Mouse (Mus musculus): Measurements from ENCODE around the gene Nfkbie. TPM values are rescaled to one million over a fixed set of nuclear protein-coding genes. Genes with fewer than 3 reads are reported as not detected.
A peak's percentile ranks its signal among the peaks of the same experiment; 100 is the strongest.

Nfkbie gene
- polyA plus RNA-seq, 1 experiment from 2014 or later, result 5.1 TPM

DNA sequence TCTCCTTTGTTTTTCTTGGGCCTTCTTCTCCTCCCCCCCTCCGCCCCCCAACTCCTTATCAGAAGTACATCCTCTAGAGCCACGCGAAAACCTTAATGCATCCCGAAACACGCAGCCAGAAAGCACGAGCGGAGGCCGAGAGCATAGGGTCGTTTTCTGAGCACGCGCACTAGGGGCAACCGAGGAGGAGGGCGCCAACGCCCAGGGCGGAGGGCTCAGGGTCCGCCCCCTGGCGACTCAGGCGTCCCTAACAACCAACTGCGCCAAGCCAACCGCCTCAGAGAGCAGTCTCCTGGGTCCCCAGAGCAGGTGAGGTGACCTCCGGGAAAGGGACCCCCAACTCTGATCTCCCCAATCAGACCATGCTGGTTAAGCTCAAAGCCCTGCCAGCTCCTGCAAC lies 32.2 kb upstream of the Nfkbie start, which contains the start of gene Tcte1:
Tcte1 (plus strand) TSS at position 172 of the 400 bp plus-strand sequence.
- Histone ChIP-seq H3K9me3 (replicated peaks; ENCODE audit: low read length) (no peaks in the 10 kb centered on the region), H3K27me3 (ENCODE audit: insufficient read depth, low read length) (peaks cover 6% of the 10 kb centered on the region; the same call in 1 of the 2 replicates), H3K9ac (ENCODE audit: low read depth, low read length) (peak within 1 kb of the TSS; percentile 42; the same call in 1 of the 2 replicates), H3K4me2 (ENCODE audit: low read length) (peak within 1 kb of the TSS; percentile 63), H3K36me3 (ENCODE audit: insufficient read depth, low read length) (peaks cover 11% of the 10 kb centered on the region; the same call in 1 of the 2 replicates), H3K4me3 (replicated peaks; ENCODE audit: low read depth, low read length) (peak within 1 kb of the TSS; percentile 23), H3K27ac (no peak within 1 kb of the TSS), H3K4me1 (replicated peaks; ENCODE audit: insufficient read depth, low read length) (0 out of 2 replicates have a peak, but pooled peaks cover 6% of the 10 kb centered on the region)
- WGBS, result under 1% methylated on average over 21 of the region's 21 CpGs
- 0 out of 2 replicates have a peak, but pooled peaks have one; percentile 7 for TF ChIP-seq CTCF (IDR thresholded peaks at IDR 0.05; ENCODE audit: low read depth)
- peak; percentile 70 for DNase-seq (ENCODE audit: low spot score)
- peak; percentile 50; the same call in 1 of the 2 replicates for ATAC-seq (replicated peaks; ENCODE audit: low FRiP score, low read depth)

DNA sequence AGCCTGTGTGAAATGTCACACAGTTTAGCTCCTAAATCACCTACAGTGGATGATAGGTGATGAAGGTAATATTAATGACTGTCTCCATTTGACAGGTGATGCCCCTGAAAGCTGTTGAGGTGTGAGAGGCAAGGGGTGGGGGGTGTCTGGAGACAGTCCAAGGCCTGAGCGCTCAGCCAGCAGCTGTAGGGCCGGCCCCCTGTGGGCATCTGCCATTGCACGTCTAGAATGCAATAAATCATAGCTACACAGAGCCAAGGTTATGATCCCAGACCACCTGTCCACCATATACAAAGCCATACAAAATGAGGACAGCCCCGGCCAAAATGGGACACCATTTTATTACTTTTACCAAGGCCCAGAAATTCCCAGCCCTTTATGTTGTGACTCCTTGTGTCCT lies 30.5 kb upstream of the Nfkbie start:
- H3K4me1 ChIP-seq (replicated peaks; ENCODE audit: insufficient read depth, low read length), result 0 out of 2 replicates have a peak, but pooled peaks cover 6% of the 10 kb centered on the region
- TF ChIP-seq CTCF (IDR thresholded peaks at IDR 0.05; ENCODE audit: low read depth), result no peak
- no peak for DNase-seq (ENCODE audit: low spot score)
- H3K36me3 ChIP-seq (ENCODE audit: insufficient read depth, low read length), result no peaks in the 10 kb centered on the region
- H3K4me2 ChIP-seq (ENCODE audit: low read length), result no peak overlapping the region
- 48% methylated on average over 4 of the region's 4 CpGs for WGBS
- H3K27ac ChIP-seq, result no peak overlapping the region
- H3K9ac ChIP-seq (ENCODE audit: low read depth, low read length), result no peak overlapping the region
- peaks cover 6% of the 10 kb centered on the region; the same call in 1 of the 2 replicates for H3K27me3 ChIP-seq (ENCODE audit: insufficient read depth, low read length)
- no peak overlapping the region for H3K4me3 ChIP-seq (replicated peaks; ENCODE audit: low read depth, low read length)
- no peaks in the 10 kb centered on the region for H3K9me3 ChIP-seq (replicated peaks; ENCODE audit: low read length)
- no peak for ATAC-seq (replicated peaks; ENCODE audit: low FRiP score, low read depth)

DNA sequence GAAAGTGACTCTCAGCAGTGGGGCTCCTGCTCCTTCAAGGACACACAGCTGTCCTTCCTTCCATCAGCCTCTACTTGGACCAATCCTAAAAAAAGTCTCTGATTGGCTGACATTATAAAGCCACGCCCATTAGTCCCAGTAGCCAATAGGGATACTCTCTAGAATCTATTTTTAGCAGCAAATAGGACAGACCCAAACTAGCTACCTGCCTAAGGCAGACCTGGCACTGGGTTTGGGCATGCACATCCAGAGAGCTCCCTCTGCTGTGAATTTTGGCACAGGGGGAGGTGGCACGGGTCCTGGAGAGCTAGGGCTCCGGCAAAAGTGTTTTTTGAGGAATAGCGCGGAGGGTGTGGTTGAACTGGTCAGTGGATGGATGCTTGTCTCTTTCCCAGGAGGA lies 28.9 kb upstream of the Nfkbie start:
- H3K9ac ChIP-seq (ENCODE audit: low read depth, low read length), result no peak overlapping the region
- H3K4me3 ChIP-seq (replicated peaks; ENCODE audit: low read depth, low read length), result no peak overlapping the region
- H3K4me1 ChIP-seq (replicated peaks; ENCODE audit: insufficient read depth, low read length), result 0 out of 2 replicates have a peak, but pooled peaks cover 6% of the 10 kb centered on the region
- no peak overlapping the region for H3K4me2 ChIP-seq (ENCODE audit: low read length)
- H3K9me3 ChIP-seq (replicated peaks; ENCODE audit: low read length), result no peaks in the 10 kb centered on the region
- TF ChIP-seq CTCF (IDR thresholded peaks at IDR 0.05; ENCODE audit: low read depth), result no peak
- DNase-seq (ENCODE audit: low spot score) (no peak), ATAC-seq (replicated peaks; ENCODE audit: low FRiP score, low read depth) (no peak)
- H3K36me3 ChIP-seq (ENCODE audit: insufficient read depth, low read length), result no peaks in the 10 kb centered on the region
- H3K27ac ChIP-seq, result no peak overlapping the region
- WGBS, result 23% methylated on average over 5 of the region's 5 CpGs
- H3K27me3 ChIP-seq (ENCODE audit: insufficient read depth, low read length), result peaks cover 6% of the 10 kb centered on the region; the same call in 1 of the 2 replicates

DNA sequence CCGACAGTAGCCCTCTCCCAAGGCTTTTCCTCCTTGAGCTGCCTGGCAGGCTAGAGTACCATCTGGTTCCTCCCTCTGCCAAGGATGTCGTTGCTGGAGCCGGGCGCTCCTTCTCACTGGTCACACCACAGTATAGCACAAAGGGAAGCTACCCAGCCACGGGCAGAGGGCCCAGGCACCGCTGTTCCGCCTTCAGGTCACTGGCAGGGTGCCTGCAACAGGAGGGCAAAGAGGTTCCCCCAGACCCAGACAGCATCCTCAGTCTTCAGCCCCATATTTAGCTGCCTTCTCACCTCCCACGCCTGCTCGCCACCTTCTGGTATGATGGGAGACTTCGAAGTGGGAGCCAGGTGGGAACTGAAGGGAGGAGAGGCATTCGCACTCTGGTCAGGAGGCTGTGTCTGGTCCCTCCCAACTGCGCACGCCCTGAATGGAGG lies 25.1 kb upstream of the Nfkbie start:
- TF ChIP-seq CTCF (IDR thresholded peaks at IDR 0.05; ENCODE audit: low read depth), result no peak
- ATAC-seq (replicated peaks; ENCODE audit: low FRiP score, low read depth), result no peak
- WGBS, result 48% methylated on average over 13 of the region's 13 CpGs

DNA sequence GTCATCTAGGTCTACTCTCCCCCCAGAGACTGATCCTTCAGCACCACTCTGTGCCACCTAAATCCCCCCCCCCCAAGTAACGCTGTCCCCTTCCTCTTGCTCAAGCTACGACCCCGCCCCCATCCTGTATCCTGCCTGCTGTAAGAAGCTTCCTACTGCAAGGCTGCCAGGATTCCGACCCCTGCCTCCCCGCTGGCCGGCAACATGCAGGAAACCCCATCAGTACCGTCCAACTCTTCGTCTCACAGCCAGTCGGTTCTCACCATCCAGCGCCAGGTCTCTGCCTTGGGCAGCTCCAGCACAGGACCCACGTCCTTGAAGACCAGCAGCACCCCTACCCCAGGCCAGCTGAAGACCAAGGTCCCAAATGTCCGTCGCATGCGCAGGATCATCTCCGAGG lies 22.6 kb upstream of the Nfkbie start:
- H3K9ac ChIP-seq (ENCODE audit: low read depth, low read length), result no peak overlapping the region
- H3K27ac ChIP-seq, result no peak overlapping the region
- H3K27me3 ChIP-seq (ENCODE audit: insufficient read depth, low read length), result peaks cover 4% of the 10 kb centered on the region; the same call in 1 of the 2 replicates
- ATAC-seq (replicated peaks; ENCODE audit: low FRiP score, low read depth), result no peak
- no peak for TF ChIP-seq CTCF (IDR thresholded peaks at IDR 0.05; ENCODE audit: low read depth)
- WGBS, result 48% methylated on average over 15 of the region's 15 CpGs
- H3K36me3 ChIP-seq (ENCODE audit: insufficient read depth, low read length), result no peaks in the 10 kb centered on the region
- H3K4me3 ChIP-seq (replicated peaks; ENCODE audit: low read depth, low read length), result no peak overlapping the region
- no peaks in the 10 kb centered on the region for H3K9me3 ChIP-seq (replicated peaks; ENCODE audit: low read length)
- no peak overlapping the region for H3K4me2 ChIP-seq (ENCODE audit: low read length)
- no peak for DNase-seq (ENCODE audit: low spot score)
- H3K4me1 ChIP-seq (replicated peaks; ENCODE audit: insufficient read depth, low read length), result no peaks in the 10 kb centered on the region

More for the DNA sequence above, 25.1 kb upstream of the Nfkbie start:
- H3K36me3 ChIP-seq (ENCODE audit: insufficient read depth, low read length), result no peaks in the 10 kb centered on the region
- no peaks in the 10 kb centered on the region for H3K9me3 ChIP-seq (replicated peaks; ENCODE audit: low read length)
- peaks cover 4% of the 10 kb centered on the region; the same call in 1 of the 2 replicates for H3K27me3 ChIP-seq (ENCODE audit: insufficient read depth, low read length)
- H3K4me1 ChIP-seq (replicated peaks; ENCODE audit: insufficient read depth, low read length), result no peaks in the 10 kb centered on the region
- H3K4me3 ChIP-seq (replicated peaks; ENCODE audit: low read depth, low read length), result no peak overlapping the region
- no peak overlapping the region for H3K27ac ChIP-seq
- H3K9ac ChIP-seq (ENCODE audit: low read depth, low read length), result no peak overlapping the region
- H3K4me2 ChIP-seq (ENCODE audit: low read length), result no peak overlapping the region
- DNase-seq (ENCODE audit: low spot score), result no peak

DNA sequence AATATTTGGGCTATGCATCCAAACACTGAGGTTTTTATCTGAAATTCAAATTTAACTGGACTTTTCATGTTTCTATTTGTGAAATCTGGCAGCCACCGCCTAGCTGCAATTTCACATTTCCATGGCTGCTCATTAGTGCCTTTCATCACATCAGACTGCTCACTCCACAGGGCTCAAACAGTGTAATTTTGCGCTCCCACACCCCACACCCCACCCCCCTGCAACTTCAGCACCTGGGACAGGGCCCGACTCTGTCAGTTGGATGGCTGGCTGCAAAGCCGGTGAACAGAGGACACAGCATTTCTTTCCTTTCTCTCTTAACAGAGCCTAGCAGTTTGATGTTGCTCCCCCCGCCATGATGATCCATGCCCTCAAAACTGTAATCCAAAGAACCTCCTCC lies 19.2 kb upstream of the Nfkbie start:
- no peaks in the 10 kb centered on the region for H3K4me1 ChIP-seq (replicated peaks; ENCODE audit: insufficient read depth, low read length)
- no peak overlapping the region for H3K9ac ChIP-seq (ENCODE audit: low read depth, low read length)
- 12% methylated on average over 5 of the region's 5 CpGs for WGBS
- no peak overlapping the region for H3K4me3 ChIP-seq (replicated peaks; ENCODE audit: low read depth, low read length)
- no peak for TF ChIP-seq CTCF (IDR thresholded peaks at IDR 0.05; ENCODE audit: low read depth)
- H3K9me3 ChIP-seq (replicated peaks; ENCODE audit: low read length), result no peaks in the 10 kb centered on the region
- no peak for ATAC-seq (replicated peaks; ENCODE audit: low FRiP score, low read depth)
- no peak overlapping the region for H3K4me2 ChIP-seq (ENCODE audit: low read length)
- H3K27ac ChIP-seq, result no peak overlapping the region
- 0 out of 2 replicates have a peak, but pooled peaks cover 9% of the 10 kb centered on the region for H3K27me3 ChIP-seq (ENCODE audit: insufficient read depth, low read length)
- H3K36me3 ChIP-seq (ENCODE audit: insufficient read depth, low read length), result no peaks in the 10 kb centered on the region
- peak; percentile 50 for DNase-seq (ENCODE audit: low spot score)
